Mouse (Mus musculus) G1E (cell line): Measurements from ENCODE around the gene Tcirg1.

Experiments
- CTCF ChIP-seq: IDR thresholded peaks from 2 replicates; pipeline ENCODE4 v1.5.1; 2012; ENCODE audit warnings: low read depth, low read length, inconsistent platforms, mixed read lengths
- GATA1 ChIP-seq: IDR thresholded peaks from 2 replicates; pipeline ENCODE4 v1.6.1; 2012; ENCODE audit warnings: borderline replicate concordance, low read length, inconsistent platforms, mixed read lengths

GRCm38 (mm10) chr19:3903648-3904362 is 3.1 kb downstream of the Tcirg1 start:
- TF ChIP-seq CTCF (no peak), GATA1 (no peak)
